Mouse (Mus musculus): ENCODE data around the gene Greb1. TPM values are rescaled to one million over a fixed set of nuclear protein-coding genes. Genes with fewer than 3 reads are reported as not detected.

The Greb1 gene
- total and polyA plus RNA-seq, 3 experiments = not detected

DNA sequence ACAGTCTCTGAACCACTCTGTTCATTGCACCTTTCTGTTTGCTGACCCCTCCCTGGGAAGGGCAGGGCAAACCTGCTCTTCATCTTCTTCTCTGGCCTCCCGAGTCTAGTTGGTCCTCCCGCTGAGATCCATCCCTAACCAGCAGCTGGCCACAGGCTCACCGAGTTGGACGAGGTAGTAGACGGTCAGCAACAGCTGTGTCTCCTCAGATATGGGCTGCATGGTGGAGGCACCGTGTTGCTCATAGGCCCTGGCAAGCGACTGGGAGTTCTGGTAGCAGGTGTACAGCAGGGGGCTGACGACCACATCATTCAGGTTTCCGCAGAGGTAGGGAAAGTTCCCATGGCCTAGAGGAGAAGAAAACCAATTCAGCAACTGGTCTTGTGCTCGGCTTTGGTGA lies 86.1 kb downstream of the Greb1 start:
- Histone ChIP-seq H3K4me3 (ENCODE audit: control insufficient read depth in 1 of 2, insufficient read depth in 1 of 2, low read depth in 2 of 2, low read length in 2 of 2) (no peak overlapping the region), H3K27me3 (ENCODE audit: control insufficient read depth in 1 of 2, insufficient read depth in 2 of 2, low read length in 2 of 2) (peaks cover 0 to 2% of the 10 kb centered on the region in 2 experiments; a peak in 2 of 4 replicates), H3K9me3 (replicated peaks; ENCODE audit: insufficient read depth, low read length) (no peaks in the 10 kb centered on the region), H3K9ac (ENCODE audit: control insufficient read depth, low read depth, low read length, poor library complexity, severe bottlenecking) (no peak overlapping the region), H3K4me1 (ENCODE audit: control insufficient read depth in 1 of 2, insufficient read depth in 2 of 2, low read length in 2 of 2) (no peaks in the 10 kb centered on the region), H3K79me2 (ENCODE audit: control insufficient read depth, insufficient read depth, low read length, poor library complexity) (no peaks in the 10 kb centered on the region), H3K27ac (ENCODE audit: control insufficient read depth, low read depth, low read length) (no peak overlapping the region), H3K36me3 (ENCODE audit: control insufficient read depth in 1 of 2, insufficient read depth in 2 of 2, low read length in 2 of 2) (no peaks in the 10 kb centered on the region)
- no peak for DNase-seq (ENCODE audit: low read depth, low spot score)
- no peak for TF ChIP-seq KAT2A (conservative IDR thresholded peaks at IDR 0.05; ENCODE audit: low read depth, low read length)
- no peak for TF ChIP-seq ELF1 (IDR thresholded peaks at IDR 0.05; ENCODE audit: low read depth, low read length)
- no peak for TF ChIP-seq CHD1 (IDR thresholded peaks at IDR 0.05; ENCODE audit: low read depth, low read length)
- TF ChIP-seq ZMIZ1 (IDR thresholded peaks at IDR 0.05; ENCODE audit: low read depth, low read length) = no peak
- no peak for TF ChIP-seq POLR2AphosphoS5 (IDR thresholded peaks at IDR 0.05; ENCODE audit: borderline replicate concordance, low read depth, low read length)
- TF ChIP-seq TBP (IDR thresholded peaks at IDR 0.05; ENCODE audit: low read depth, low read length) = no peak
- no peak for TF ChIP-seq MXI1 (IDR thresholded peaks at IDR 0.05; ENCODE audit: low read depth, low read length)
- no peak for TF ChIP-seq POLR2AphosphoS2 (IDR thresholded peaks at IDR 0.05; ENCODE audit: low read length)
- no peak for TF ChIP-seq GABPA (IDR thresholded peaks at IDR 0.05; ENCODE audit: low read depth, low read length)
- no peak for TF ChIP-seq E2F4 (IDR thresholded peaks at IDR 0.05; ENCODE audit: borderline replicate concordance, low read depth, low read length)
- no peak for TF ChIP-seq MAFK (IDR thresholded peaks at IDR 0.05; ENCODE audit: borderline replicate concordance, low read depth, low read length)
- no peak for TF ChIP-seq GATA1 (IDR thresholded peaks at IDR 0.05; ENCODE audit: low read depth, low read length)

DNA sequence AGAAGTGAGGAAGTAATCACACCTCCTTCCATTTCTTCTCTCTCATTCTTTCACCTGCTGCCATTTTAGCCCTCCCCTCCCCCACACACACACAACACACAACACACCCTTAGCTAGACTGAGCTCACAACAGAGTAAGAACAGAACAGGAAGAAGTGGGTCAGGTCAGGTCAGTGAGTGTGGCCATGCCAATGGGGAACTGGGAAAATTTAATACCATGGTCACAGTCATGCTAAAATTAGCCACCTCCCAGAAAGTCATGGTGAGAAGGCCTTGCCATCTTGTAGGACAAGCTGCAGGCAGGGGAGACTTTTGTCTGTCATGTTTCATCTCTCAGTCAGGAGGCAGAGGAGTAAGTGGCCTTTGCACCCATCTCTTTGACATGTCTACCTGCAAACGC lies 102.0 kb downstream of the Greb1 start:
- no peak for DNase-seq (ENCODE audit: low read depth, low spot score)
- no peaks in the 10 kb centered on the region for H3K9me3 ChIP-seq (replicated peaks; ENCODE audit: insufficient read depth, low read length)
- H3K4me3 ChIP-seq (ENCODE audit: control insufficient read depth in 1 of 2, insufficient read depth in 1 of 2, low read depth in 2 of 2, low read length in 2 of 2) = no peak overlapping the region
- peaks cover 0 to 2% of the 10 kb centered on the region in 2 experiments; a peak in 1 of 4 replicates for H3K27me3 ChIP-seq (ENCODE audit: control insufficient read depth in 1 of 2, insufficient read depth in 2 of 2, low read length in 2 of 2)
- H3K9ac ChIP-seq (ENCODE audit: control insufficient read depth, low read depth, low read length, poor library complexity, severe bottlenecking) = no peak overlapping the region
- H3K4me1 ChIP-seq (ENCODE audit: control insufficient read depth in 1 of 2, insufficient read depth in 2 of 2, low read length in 2 of 2) = no peaks in the 10 kb centered on the region
- TF ChIP-seq MYC (IDR thresholded peaks at IDR 0.05; ENCODE audit: low read depth, low read length) = no peak
- no peak for TF ChIP-seq GABPA (IDR thresholded peaks at IDR 0.05; ENCODE audit: low read depth, low read length)
- no peak for TF ChIP-seq GATA1 (IDR thresholded peaks at IDR 0.05; ENCODE audit: low read depth, low read length)
- no peak for TF ChIP-seq TBP (IDR thresholded peaks at IDR 0.05; ENCODE audit: low read depth, low read length)
- no peak for TF ChIP-seq ZC3H11A (IDR thresholded peaks at IDR 0.05; ENCODE audit: low read depth, low read length)
- no peak for TF ChIP-seq CHD1 (IDR thresholded peaks at IDR 0.05; ENCODE audit: low read depth, low read length)
- TF ChIP-seq CTCF (IDR thresholded peaks at IDR 0.05 in 2 of 3, conservative IDR thresholded peaks at IDR 0.05 in 1 of 3; ENCODE audit: control insufficient read depth in 1 of 3, insufficient read depth in 1 of 3, low read depth in 2 of 3, low read length in 3 of 3, poor library complexity in 1 of 3, severe bottlenecking in 1 of 3) = no peak
- no peak for TF ChIP-seq ZMIZ1 (IDR thresholded peaks at IDR 0.05; ENCODE audit: low read depth, low read length)
- no peak for TF ChIP-seq MAX (IDR thresholded peaks at IDR 0.05; ENCODE audit: low read length)
- no peak for TF ChIP-seq RCOR1 (IDR thresholded peaks at IDR 0.05; ENCODE audit: low read depth, low read length)
- no peak for TF ChIP-seq POLR2A (IDR thresholded peaks at IDR 0.05; ENCODE audit: control insufficient read depth in 1 of 2, insufficient read depth in 1 of 2, low read depth in 1 of 2, low read length in 2 of 2, poor library complexity in 1 of 2)
- no peak for TF ChIP-seq BHLHE40 (IDR thresholded peaks at IDR 0.05; ENCODE audit: borderline replicate concordance, low read depth, low read length)
- TF ChIP-seq SMC3 (IDR thresholded peaks at IDR 0.05; ENCODE audit: low read depth, low read length) = no peak
- no peak for TF ChIP-seq POLR2AphosphoS5 (IDR thresholded peaks at IDR 0.05; ENCODE audit: borderline replicate concordance, low read depth, low read length)
- no peak for TF ChIP-seq EP300 (IDR thresholded peaks at IDR 0.05; ENCODE audit: low read depth in 1 of 2, low read length in 2 of 2)
- TF ChIP-seq ZKSCAN1 (IDR thresholded peaks at IDR 0.05; ENCODE audit: low read depth, low read length) = no peak
- TF ChIP-seq ZNF384 (IDR thresholded peaks at IDR 0.05; ENCODE audit: low read depth, low read length) = no peak
- TF ChIP-seq MYB (IDR thresholded peaks at IDR 0.05; ENCODE audit: low read depth, low read length) = no peak
- H3K27ac ChIP-seq (ENCODE audit: control insufficient read depth, low read depth, low read length) = no peak overlapping the region
- H3K36me3 ChIP-seq (ENCODE audit: control insufficient read depth in 1 of 2, insufficient read depth in 2 of 2, low read length in 2 of 2) = no peaks in the 10 kb centered on the region
- no peaks in the 10 kb centered on the region for H3K79me2 ChIP-seq (ENCODE audit: control insufficient read depth, insufficient read depth, low read length, poor library complexity)
